Mouse (Mus musculus) heart, embryonic 11.5 days (tissue): Measurements from ENCODE around the gene Rtl6. TPM values are rescaled to one million over a fixed set of nuclear protein-coding genes. Genes with fewer than 3 reads are reported as not detected.

Experiments
- ATAC-seq: fragments of 200-750 bp; cut with Nextera tagmentation; replicated peaks from 2 replicates; pipeline ENCODE4 v1.8.0; 2017; ENCODE audit warnings: moderate library complexity; ENCODE audit not compliant: insufficient number of reproducible peaks, low FRiP score, low TSS enrichment
- H3K27ac ChIP-seq: fragments of 300-500 bp; sonication (generic); 2 replicates; pipeline ENCODE4 v1.5.1; 2014; ENCODE audit warnings: mild to moderate bottlenecking, low read depth, low read length
- H3K27me3 ChIP-seq: fragments of 300-500 bp; sonication (generic); 2 replicates; pipeline ENCODE4 v1.6.1; 2014; ENCODE audit warnings: mild to moderate bottlenecking, low read length, mixed read lengths; ENCODE audit not compliant: control insufficient read depth, insufficient read depth
- H3K36me3 ChIP-seq: fragments of 300-500 bp; sonication (generic); 2 replicates; pipeline ENCODE4 v1.6.1; 2014; ENCODE audit warnings: mild to moderate bottlenecking, low read length, moderate library complexity, mixed read lengths; ENCODE audit not compliant: control insufficient read depth, insufficient read depth
- H3K4me1 ChIP-seq: fragments of 300-500 bp; sonication (generic); 2 replicates; pipeline ENCODE4 v1.6.1; 2014; ENCODE audit warnings: low read length; ENCODE audit not compliant: control insufficient read depth, insufficient read depth
- H3K4me2 ChIP-seq: fragments of 300-500 bp; sonication (generic); 2 replicates; pipeline ENCODE4 v1.6.1; 2014; ENCODE audit warnings: mild to moderate bottlenecking, moderate library complexity
- H3K4me3 ChIP-seq: fragments of 300-500 bp; sonication (generic); 2 replicates; pipeline ENCODE4 v1.5.1; 2014; ENCODE audit warnings: low read depth, low read length
- H3K9ac ChIP-seq: fragments of 300-500 bp; sonication (generic); 2 replicates; pipeline ENCODE4 v1.6.1; 2014; ENCODE audit warnings: mild to moderate bottlenecking, low read depth, low read length, moderate library complexity
- H3K9me3 ChIP-seq: fragments of 300-500 bp; sonication (generic); replicated peaks from 2 replicates; pipeline ENCODE4 v1.6.1; 2016; ENCODE audit warnings: low read length; ENCODE audit not compliant: control insufficient read depth
- WGBS: fragments of 180-500 bp; shearing (Covaris S2); extraction: QIAGEN DNeasy Blood & Tissue Kit; methylation state at CpG from one replicate; pipeline ENCODE4 v1.1.7; 2014; ENCODE audit not compliant: insufficient replicate concordance; 5-methylcytosine and 5-hydroxymethylcytosine counted together
- polyA plus RNA-seq: library from polyadenylated mRNA; unstranded; fragments of >200 nt; fragmentation: Nextera tagmentation; extraction: Ambion mirVana; gene quantifications from 2 replicates; pipeline ENCODE4 v1.2.1, GENCODE M21; 2014

The Rtl6 gene
- polyA plus RNA-seq, 1 experiment from 2014 or later = 6.4 TPM

DNA sequence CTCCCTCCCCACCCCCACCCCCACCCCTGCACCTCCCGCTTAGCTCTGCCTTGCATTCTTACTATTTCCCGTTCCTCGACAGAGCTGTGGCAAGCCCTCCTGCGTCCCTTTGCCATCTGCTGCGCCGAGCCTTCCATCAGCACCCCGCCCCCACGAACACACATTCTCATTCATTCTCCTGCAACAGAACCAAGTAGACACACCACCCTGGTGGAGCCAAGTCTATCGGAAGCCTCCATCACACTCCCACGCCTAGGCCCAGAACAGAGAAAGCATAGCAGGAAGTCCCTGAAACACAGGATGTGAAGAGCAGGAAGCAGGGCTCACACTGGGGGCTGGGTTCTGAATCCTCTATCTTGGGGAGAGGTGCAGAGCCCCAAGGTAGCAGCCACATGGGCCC lies 51.6 kb downstream of the Rtl6 start:
- no peak overlapping the region for H3K4me3 ChIP-seq
- H3K9ac ChIP-seq = no peak overlapping the region
- no peaks in the 10 kb centered on the region; the same call in 1 of the 2 replicates for H3K27me3 ChIP-seq
- peaks cover 13% of the 10 kb centered on the region for H3K4me1 ChIP-seq
- no peaks in the 10 kb centered on the region for H3K9me3 ChIP-seq
- WGBS = 72% methylated on average over 10 of the region's 10 CpGs
- H3K36me3 ChIP-seq = no peaks in the 10 kb centered on the region
- ATAC-seq = no peak
- no peak overlapping the region for H3K4me2 ChIP-seq
- no peak overlapping the region for H3K27ac ChIP-seq

DNA sequence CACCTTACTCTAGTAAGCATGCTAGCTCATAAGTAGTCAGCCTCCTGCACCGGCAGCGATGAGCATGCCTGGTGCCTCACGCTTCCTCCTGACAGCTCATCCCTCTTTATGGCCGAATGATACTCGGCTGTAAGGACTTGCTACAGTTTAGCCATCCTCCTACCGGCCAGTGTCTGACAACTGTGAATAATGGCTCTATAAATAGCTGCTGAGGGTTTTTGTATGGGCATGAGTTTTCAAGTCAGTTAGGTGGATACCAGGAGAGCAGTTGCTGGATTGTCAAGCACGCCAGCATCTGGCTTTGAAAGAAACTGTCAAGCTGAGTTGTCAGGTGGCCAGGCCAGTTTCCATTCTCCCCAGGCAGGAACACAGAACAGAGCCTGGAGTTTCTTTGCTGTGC lies 52.7 kb downstream of the Rtl6 start:
- Histone ChIP-seq H3K4me1 (peaks cover 9% of the 10 kb centered on the region), H3K27ac (no peak overlapping the region), H3K27me3 (no peaks in the 10 kb centered on the region; the same call in 1 of the 2 replicates), H3K36me3 (no peaks in the 10 kb centered on the region), H3K9me3 (no peaks in the 10 kb centered on the region), H3K9ac (no peak overlapping the region), H3K4me2 (no peak overlapping the region), H3K4me3 (no peak overlapping the region)
- no peak for ATAC-seq
- 22% methylated on average over 7 of the region's 7 CpGs for WGBS

Other genes with a start within 250 kb of the Rtl6 start
- 0.59 and 0.60 TPM in 2 replicates for gene Parvg, start 233.8 kb downstream of the Rtl6 start, polyA plus RNA-seq
- gene Shisal1, start 110.7 kb downstream of the Rtl6 start, polyA plus RNA-seq = 0.34 and 0.66 TPM in 2 replicates
- gene Prr5, start 111.8 kb upstream of the Rtl6 start, polyA plus RNA-seq = 18.0 and 19.9 TPM in 2 replicates
- 2.7 TPM in 2 replicates for gene Arhgap8, start 162.2 kb upstream of the Rtl6 start, polyA plus RNA-seq